ENCODE assay signal across 34 mouse cellular contexts in the genomic region with DNA sequence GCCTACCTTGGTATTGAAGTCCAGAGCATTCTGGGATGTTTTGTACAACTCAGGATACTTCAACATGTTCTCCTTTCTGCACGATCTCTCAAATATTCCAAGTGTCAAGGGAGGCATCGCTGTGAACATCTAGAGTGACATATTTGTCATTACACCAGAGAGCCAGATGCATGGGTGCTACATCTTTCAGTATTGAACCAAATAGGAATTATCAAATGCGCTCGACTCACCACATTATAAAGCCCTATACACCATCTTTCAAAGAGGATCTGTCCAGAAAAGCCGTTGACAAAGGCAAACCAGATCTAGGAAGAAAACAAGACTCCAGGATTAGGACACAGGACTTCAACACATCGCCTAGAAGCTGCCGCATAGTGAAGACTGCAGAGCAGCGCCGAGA.
"Had no signal": no experiment of that assay in that cellular context is flagged by ENCODE, and none has a peak within 500 bp of the region (broad histone marks: within the 10 kb centered on the region; RNA-seq: fewer than 3 reads in every experiment).

No protein-coding gene starts in this region.

- DNase-seq: heart, postnatal 10 days; heart, postnatal 14 days; heart, postnatal 36 days; heart, postnatal 4 days; kidney, adult 11 months; kidney, adult 18-20 months; kidney, adult 2 months; kidney, adult 8-10 months; kidney, adult 9 months; kidney, postnatal 10 days; kidney, postnatal 14 days; kidney, postnatal 25 days; kidney, postnatal 36 days; kidney, postnatal 4 days; layer of hippocampus, adult 9-11 months; layer of hippocampus, postnatal 36 days had no signal

- H3K4me2 ChIP-seq: heart, embryonic 11.5 days; heart, embryonic 12.5 days; heart, embryonic 13.5 days; heart, embryonic 15.5 days; hindbrain, embryonic 12.5 days; hindbrain, embryonic 13.5 days; hindbrain, embryonic 14.5 days; hindbrain, embryonic 15.5 days; intestine, embryonic 15.5 days; kidney, embryonic 15.5 days had no signal

- H3K36me3 ChIP-seq: heart, embryonic 12.5 days; heart, embryonic 13.5 days; heart, embryonic 15.5 days; hindbrain, embryonic 10.5 days; hindbrain, embryonic 12.5 days; intestine, embryonic 15.5 days; kidney, embryonic 15.5 days had no signal

- H3K9me3 ChIP-seq: heart, embryonic 12.5 days; heart, embryonic 13.5 days; heart, embryonic 15.5 days; hindbrain, embryonic 10.5 days; hindbrain, embryonic 12.5 days; hindbrain, embryonic 13.5 days; hindbrain, embryonic 15.5 days; intestine, embryonic 15.5 days; kidney, embryonic 15.5 days had no signal

- H3K4me1 ChIP-seq: intestine, embryonic 15.5 days had no signal

- H3K9ac ChIP-seq: heart, embryonic 12.5 days; heart, embryonic 13.5 days; heart, embryonic 15.5 days; hindbrain, embryonic 12.5 days; hindbrain, embryonic 13.5 days; hindbrain, embryonic 14.5 days; hindbrain, embryonic 15.5 days; intestine, embryonic 15.5 days; kidney, embryonic 15.5 days had no signal

- H3K4me3 ChIP-seq: heart, embryonic 12.5 days; heart, embryonic 13.5 days; heart, embryonic 15.5 days; hindbrain, embryonic 10.5 days; hindbrain, embryonic 12.5 days; hindbrain, embryonic 13.5 days; hindbrain, embryonic 15.5 days; intestine, embryonic 15.5 days; kidney, embryonic 15.5 days; layer of hippocampus, adult 2 months had no signal

- H3K27me3 ChIP-seq: heart, embryonic 12.5 days; heart, embryonic 13.5 days; heart, embryonic 15.5 days; hindbrain, embryonic 15.5 days; intestine, embryonic 15.5 days; kidney, embryonic 15.5 days had no signal

- ATAC-seq: hindbrain, embryonic 16.5 days; hindbrain, postnatal 0 days; inflammation-experienced regulatory T-cells, adult 6 months; intestine, embryonic 15.5 days; intestine, embryonic 16.5 days; intestine, postnatal 0 days had no signal

- H3K27ac ChIP-seq: heart, embryonic 13.5 days; heart, embryonic 15.5 days; hindbrain, embryonic 10.5 days; hindbrain, embryonic 12.5 days; hindbrain, embryonic 13.5 days; hindbrain, embryonic 14.5 days; hindbrain, embryonic 15.5 days; hindbrain, postnatal 0 days; intestine, embryonic 15.5 days; kidney, embryonic 15.5 days; kidney, postnatal 0 days; layer of hippocampus, adult 2 months had no signal
